Mouse (Mus musculus): Measurements from ENCODE around the gene Kcnd3. TPM values are rescaled to one million over a fixed set of nuclear protein-coding genes. Genes with fewer than 3 reads are reported as not detected.

Kcnd3 gene
- polyA plus RNA-seq, 1 experiment from 2014 or later, result 10.2 TPM

DNA sequence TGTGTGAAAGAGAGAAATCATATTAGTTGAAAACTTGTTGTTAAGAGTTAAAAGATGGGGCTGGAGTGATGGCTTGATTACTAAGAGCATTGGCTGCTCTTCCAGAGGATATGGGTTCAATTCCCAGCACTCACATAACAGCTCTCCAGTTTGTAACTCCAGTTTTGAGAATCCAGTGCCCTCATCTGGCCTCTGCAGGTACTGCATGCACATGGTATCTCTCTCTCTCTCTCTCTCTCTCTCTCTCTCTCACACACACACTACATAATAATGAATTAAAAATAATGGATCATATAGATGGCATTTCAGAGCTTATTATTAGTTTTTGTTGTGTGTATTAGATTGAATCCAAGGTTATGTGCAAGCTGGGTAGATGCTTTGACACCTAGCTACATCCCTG, 29.7 kb upstream of the Kcnd3 start:
- Histone ChIP-seq H3K9ac (replicated peaks) (no peak overlapping the region), H3K27ac (no peak overlapping the region), H3K4me1 (replicated peaks) (peaks cover 4% of the 10 kb centered on the region; the same call in 1 of the 2 replicates), H3K27me3 (no peaks in the 10 kb centered on the region), H3K36me3 (no peaks in the 10 kb centered on the region), H3K9me3 (0 out of 2 replicates have a peak, but pooled peaks cover 5% of the 10 kb centered on the region), H3K4me3 (replicated peaks) (no peak overlapping the region), H3K4me2 (replicated peaks) (no peak overlapping the region)
- no peak for ATAC-seq

DNA sequence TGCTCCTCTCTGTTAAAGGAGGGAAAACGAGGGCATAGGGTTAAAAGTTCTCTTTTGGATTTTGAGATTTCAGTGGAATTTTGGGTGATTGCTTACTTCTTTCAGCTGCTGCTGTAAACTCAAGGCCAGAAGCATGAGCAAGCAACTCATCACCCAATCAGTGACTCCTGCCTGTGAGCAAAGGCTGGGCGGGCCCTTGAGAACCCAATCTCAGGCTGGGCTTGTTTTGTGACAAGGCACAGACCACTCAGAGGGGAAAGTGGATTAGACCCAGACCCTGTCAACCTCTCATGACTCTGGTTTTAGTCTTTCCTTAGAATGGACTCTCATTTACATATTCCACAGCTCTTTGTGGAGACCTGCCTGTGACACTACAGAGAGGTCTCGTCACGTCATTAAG, 28.7 kb upstream of the Kcnd3 start:
- Histone ChIP-seq H3K36me3 (no peaks in the 10 kb centered on the region), H3K9me3 (0 out of 2 replicates have a peak, but pooled peaks cover 5% of the 10 kb centered on the region), H3K4me3 (replicated peaks) (no peak overlapping the region), H3K27me3 (no peaks in the 10 kb centered on the region), H3K27ac (no peak overlapping the region), H3K4me1 (replicated peaks) (peaks cover 4% of the 10 kb centered on the region; the same call in 1 of the 2 replicates), H3K4me2 (replicated peaks) (no peak overlapping the region), H3K9ac (replicated peaks) (no peak overlapping the region)
- WGBS, result 71% methylated on average over 4 of the region's 4 CpGs
- no peak for ATAC-seq

DNA sequence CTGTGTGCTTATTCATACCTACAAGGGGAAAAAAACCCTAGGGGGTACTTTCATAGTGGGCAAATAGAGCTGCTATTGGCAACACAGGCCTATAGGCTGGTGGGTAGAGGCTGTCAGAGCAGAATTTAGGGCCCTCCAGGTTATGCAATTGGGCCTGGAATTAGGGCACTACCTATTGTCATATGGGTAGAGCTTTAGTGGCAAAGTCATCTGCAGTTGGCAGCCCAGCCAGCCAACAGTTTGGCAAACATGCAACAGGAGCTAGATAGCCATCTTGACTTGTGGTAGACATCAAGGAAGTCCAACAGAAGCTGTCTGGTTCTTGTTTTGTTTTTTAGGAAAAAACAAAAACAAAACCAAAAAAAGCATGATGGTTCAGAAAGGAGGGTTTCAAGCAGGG, 23.5 kb upstream of the Kcnd3 start:
- Histone ChIP-seq H3K9ac (replicated peaks) (no peak overlapping the region), H3K27me3 (no peaks in the 10 kb centered on the region), H3K36me3 (no peaks in the 10 kb centered on the region), H3K4me3 (replicated peaks) (no peak overlapping the region), H3K9me3 (no peaks in the 10 kb centered on the region), H3K27ac (no peak overlapping the region), H3K4me1 (replicated peaks) (peaks cover 4% of the 10 kb centered on the region; the same call in 1 of the 2 replicates), H3K4me2 (replicated peaks) (no peak overlapping the region)
- ATAC-seq, result no peak

- Histone ChIP-seq H3K4me3 (replicated peaks) (no peak overlapping the region), H3K27ac (no peak overlapping the region), H3K9ac (replicated peaks) (no peak overlapping the region), H3K27me3 (no peaks in the 10 kb centered on the region), H3K4me1 (replicated peaks) (peaks cover 6% of the 10 kb centered on the region), H3K36me3 (no peaks in the 10 kb centered on the region), H3K9me3 (no peaks in the 10 kb centered on the region), H3K4me2 (replicated peaks) (no peak overlapping the region)
- ATAC-seq, result 0 out of 2 replicates have a peak, but pooled peaks have one; percentile 14
- WGBS, result 42% methylated on average over 2 of the region's 2 CpGs
These were observed 15.7 kb upstream of the Kcnd3 start for GRCm38 (mm10) chr3:105436383-105436782.

DNA sequence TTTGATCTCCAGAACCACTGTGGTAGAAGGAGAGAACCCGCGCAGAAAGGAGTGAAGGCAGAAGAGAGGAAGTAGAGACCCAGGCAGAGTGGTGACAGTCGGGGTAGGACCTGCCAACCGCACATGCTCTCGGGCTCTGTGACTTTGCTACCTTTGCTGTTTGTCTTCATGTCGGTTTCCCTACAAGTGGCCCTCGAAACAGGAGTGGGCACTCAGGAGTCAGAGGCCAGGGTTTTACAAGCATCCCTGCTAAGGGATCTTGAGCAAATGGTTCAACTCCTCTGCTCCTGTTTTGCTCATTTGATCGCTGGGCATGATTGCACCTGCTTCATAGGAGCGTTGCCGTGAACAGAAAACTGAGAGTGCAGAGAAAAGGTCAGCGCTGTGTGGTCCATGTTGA, 15.2 kb upstream of the Kcnd3 start:
- H3K4me1 ChIP-seq (replicated peaks), result peaks cover 6% of the 10 kb centered on the region
- H3K36me3 ChIP-seq, result no peaks in the 10 kb centered on the region
- no peak overlapping the region for H3K9ac ChIP-seq (replicated peaks)
- no peaks in the 10 kb centered on the region for H3K27me3 ChIP-seq
- no peak overlapping the region for H3K4me2 ChIP-seq (replicated peaks)
- WGBS, result 91% methylated on average over 11 of the region's 11 CpGs
- H3K9me3 ChIP-seq, result no peaks in the 10 kb centered on the region
- ATAC-seq, result no peak
- H3K4me3 ChIP-seq (replicated peaks), result no peak overlapping the region
- no peak overlapping the region for H3K27ac ChIP-seq

- ATAC-seq, result no peak
- H3K27ac ChIP-seq, result no peak overlapping the region
- 62% methylated on average over 4 of the region's 4 CpGs for WGBS
- H3K9ac ChIP-seq (replicated peaks), result no peak overlapping the region
- H3K4me2 ChIP-seq (replicated peaks), result no peak overlapping the region
- H3K36me3 ChIP-seq, result no peaks in the 10 kb centered on the region
- H3K9me3 ChIP-seq, result no peaks in the 10 kb centered on the region
- peaks cover 6% of the 10 kb centered on the region for H3K4me1 ChIP-seq (replicated peaks)
- no peak overlapping the region for H3K4me3 ChIP-seq (replicated peaks)
- H3K27me3 ChIP-seq, result no peaks in the 10 kb centered on the region
These were observed 11.1 kb upstream of the Kcnd3 start for GRCm38 (mm10) chr3:105440873-105441495.

DNA sequence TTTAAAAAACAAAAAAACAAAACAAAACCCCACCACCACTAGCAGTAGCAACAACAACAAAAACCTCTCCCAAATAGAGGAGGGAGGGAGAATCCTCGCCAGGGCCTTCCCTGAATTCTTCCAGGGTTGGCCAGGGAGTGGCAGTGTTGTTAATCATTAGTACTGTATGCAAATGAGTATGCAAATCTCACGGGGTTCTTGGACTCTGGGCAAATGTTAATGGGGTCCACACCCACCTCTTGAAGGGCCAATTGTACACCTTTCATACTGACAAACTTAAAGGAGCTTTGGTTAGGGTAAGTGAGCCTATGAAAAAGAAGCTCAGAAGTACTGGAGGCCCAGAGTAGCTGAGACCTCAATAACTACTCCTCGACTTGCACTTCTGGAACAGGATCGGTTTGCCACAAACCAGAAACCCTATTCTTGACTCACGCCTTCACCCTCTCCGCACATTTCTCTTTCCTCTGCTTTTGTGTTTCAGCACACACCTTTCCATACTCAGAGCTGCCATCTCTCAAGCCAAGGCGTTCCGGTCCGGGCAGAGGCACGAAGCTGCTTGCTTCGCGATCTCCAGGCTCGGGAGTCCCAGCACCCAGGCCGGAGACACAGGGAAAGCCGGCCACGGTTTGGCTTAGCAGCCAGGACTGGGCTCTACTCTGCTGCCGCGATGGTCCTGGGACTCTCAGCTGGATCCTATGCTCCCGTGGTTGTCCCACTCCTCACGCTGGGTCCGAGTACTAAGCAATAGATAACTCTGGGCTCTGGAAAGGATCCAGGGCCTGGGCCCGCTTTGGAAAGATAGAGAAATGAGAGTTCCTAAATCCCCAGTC, 1.3 kb upstream of the Kcnd3 start:
- H3K4me3 ChIP-seq (replicated peaks), result peak overlapping the region; percentile 75
- peaks cover 42% of the 10 kb centered on the region for H3K4me1 ChIP-seq (replicated peaks)
- peak overlapping the region; percentile 99 for H3K4me2 ChIP-seq (replicated peaks)
- WGBS, result under 1% methylated on average over 22 of the region's 22 CpGs
- peaks cover 42% of the 10 kb centered on the region for H3K27me3 ChIP-seq
- peak overlapping the region; percentile 49 for H3K27ac ChIP-seq
- H3K9ac ChIP-seq (replicated peaks), result peak overlapping the region; percentile 87; the same call in 1 of the 2 replicates
- no peaks in the 10 kb centered on the region for H3K9me3 ChIP-seq
- ATAC-seq, result no peak
- H3K36me3 ChIP-seq, result no peaks in the 10 kb centered on the region

DNA sequence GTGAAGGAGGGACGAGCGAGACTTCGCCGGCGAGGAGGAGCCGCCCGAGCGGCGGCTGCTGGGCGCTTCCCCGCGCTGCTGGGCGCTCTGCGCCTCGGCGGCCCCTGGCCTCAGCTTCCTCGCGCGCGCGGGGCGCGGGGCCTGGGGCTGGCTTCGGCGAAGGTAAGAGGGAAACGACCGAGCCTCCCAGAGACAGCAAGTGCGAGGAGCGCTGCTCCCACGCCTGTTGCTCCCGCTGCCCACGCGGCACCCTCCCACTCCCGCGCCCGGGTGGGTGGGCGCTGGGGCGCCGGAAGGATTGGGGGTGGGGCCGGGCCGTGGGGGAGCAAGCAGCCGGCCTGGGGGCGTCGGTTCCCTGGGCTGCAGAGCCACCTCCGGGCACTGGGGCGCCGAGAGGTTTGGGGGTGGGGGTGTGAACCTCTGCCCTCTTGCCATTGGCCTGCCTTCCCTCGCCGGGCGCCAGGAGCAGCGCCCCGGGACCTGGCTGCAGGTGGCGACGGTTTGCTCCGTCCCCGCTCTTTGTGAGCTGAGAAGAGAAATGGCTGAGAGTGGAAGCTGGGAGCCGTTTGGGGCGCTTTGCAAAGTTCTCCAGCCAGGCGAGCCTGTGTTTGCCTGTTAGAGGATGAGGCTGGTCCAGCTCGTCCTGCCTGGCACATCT, 555 bp downstream of the Kcnd3 start:
- Histone ChIP-seq H3K4me3 (replicated peaks) (peak overlapping the region; percentile 75), H3K4me1 (replicated peaks) (peaks cover 42% of the 10 kb centered on the region), H3K27me3 (peaks cover 39% of the 10 kb centered on the region), H3K36me3 (no peaks in the 10 kb centered on the region), H3K4me2 (replicated peaks) (peak overlapping the region; percentile 99), H3K9me3 (no peaks in the 10 kb centered on the region), H3K27ac (peak overlapping the region; percentile 86), H3K9ac (replicated peaks) (peak overlapping the region; percentile 87)
- peak; percentile 76 for ATAC-seq
- under 1% methylated on average over 48 of the region's 60 CpGs for WGBS

DNA sequence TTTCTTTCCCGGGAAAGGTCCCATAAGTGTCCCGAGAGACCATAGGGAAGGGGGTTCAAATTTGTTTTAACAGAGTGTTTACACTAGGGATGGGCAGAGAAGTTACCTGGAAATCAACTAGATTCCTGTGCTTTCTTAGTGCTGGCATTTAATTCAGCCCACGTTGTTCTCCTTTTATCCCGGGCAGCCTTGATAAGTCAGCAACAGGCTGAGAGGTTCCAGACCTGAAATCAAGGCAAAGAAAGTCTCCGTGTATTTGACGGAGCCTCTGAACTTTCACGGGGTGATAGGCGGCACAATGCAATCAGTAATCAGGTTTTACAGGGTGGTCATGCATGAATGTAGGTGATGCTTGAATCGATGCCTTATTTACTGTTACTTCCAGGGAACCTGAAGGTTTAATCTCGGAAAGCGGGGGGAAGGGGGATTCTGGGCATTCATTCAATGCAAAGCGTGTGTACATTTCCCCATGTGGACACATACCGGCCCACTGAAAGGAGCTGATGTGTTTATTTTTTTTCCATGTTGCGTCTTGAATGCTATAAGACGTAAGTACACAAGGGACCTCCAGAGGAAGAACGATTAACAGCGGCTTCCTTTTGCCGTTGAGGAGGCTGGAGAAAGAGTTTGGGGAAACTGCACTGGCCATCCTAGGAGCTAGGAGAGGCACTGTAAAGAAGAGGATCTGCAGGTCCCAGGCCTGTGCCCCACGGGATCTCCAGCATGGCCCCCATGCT, 1.3 kb downstream of the Kcnd3 start:
- WGBS, result 3% methylated on average over 19 of the region's 19 CpGs
- Histone ChIP-seq H3K27ac (peak overlapping the region; percentile 86), H3K9ac (replicated peaks) (peak overlapping the region; percentile 87), H3K4me3 (replicated peaks) (peak overlapping the region; percentile 75), H3K9me3 (no peaks in the 10 kb centered on the region), H3K4me2 (replicated peaks) (peak overlapping the region; percentile 99), H3K27me3 (peaks cover 39% of the 10 kb centered on the region), H3K36me3 (no peaks in the 10 kb centered on the region), H3K4me1 (replicated peaks) (peaks cover 42% of the 10 kb centered on the region)
- no peak for ATAC-seq

GRCm38 (mm10) chr3:105457657-105458056, 5.5 kb downstream of the Kcnd3 start:
- H3K9ac ChIP-seq (replicated peaks), result no peak overlapping the region
- WGBS, result 90% methylated on average over 4 of the region's 4 CpGs
- no peak overlapping the region for H3K4me2 ChIP-seq (replicated peaks)
- H3K27ac ChIP-seq, result no peak overlapping the region
- peaks cover 39% of the 10 kb centered on the region for H3K4me1 ChIP-seq (replicated peaks)
- H3K4me3 ChIP-seq (replicated peaks), result no peak overlapping the region
- no peak for ATAC-seq
- no peaks in the 10 kb centered on the region for H3K9me3 ChIP-seq
- H3K36me3 ChIP-seq, result peaks cover 13% of the 10 kb centered on the region
- H3K27me3 ChIP-seq, result peaks cover 18% of the 10 kb centered on the region

- Histone ChIP-seq H3K4me3 (replicated peaks) (no peak overlapping the region), H3K27ac (no peak overlapping the region), H3K4me1 (replicated peaks) (peaks cover 10% of the 10 kb centered on the region), H3K27me3 (no peaks in the 10 kb centered on the region), H3K9ac (replicated peaks) (no peak overlapping the region), H3K4me2 (replicated peaks) (no peak overlapping the region), H3K36me3 (no peaks in the 10 kb centered on the region), H3K9me3 (no peaks in the 10 kb centered on the region)
- 80% methylated on average over 8 of the region's 8 CpGs for WGBS
- no peak for ATAC-seq
These were observed 14.4 kb downstream of the Kcnd3 start for GRCm38 (mm10) chr3:105466538-105466937.
